Mouse (Mus musculus) gastrocnemius, adult 8-10 months (tissue): ENCODE measurements around the gene Vac14. TPM values are rescaled to one million over a fixed set of nuclear protein-coding genes. Genes with fewer than 3 reads are reported as not detected.

Experiments
- DNase-seq, 2 experiments: peaks; one replicate each; pipeline ENCODE4 v3.0.0; 2022; ENCODE audit warnings: low spot score in 2 of 2
- total RNA-seq, 4 experiments: library from RNA; stranded (reverse); gene quantifications; 2 replicates each; pipeline ENCODE4 v1.2.4; 2022

Vac14 gene
- total RNA-seq, 4 experiments from 2014 or later = 17.4 to 22.1 (median 19.3) TPM

- peak in 1 of 2 experiments; percentile 56 for DNase-seq
Observed at GRCm38 (mm10) chr8:110716075-110716474, 97.7 kb downstream of the Vac14 start.

GRCm38 (mm10) chr8:110717131-110717530, 98.7 kb downstream of the Vac14 start:
- DNase-seq = no peak

- DNase-seq = peak; percentile 36 to 59
Observed at GRCm38 (mm10) chr8:110718209-110718968, 100.0 kb downstream of the Vac14 start.

GRCm38 (mm10) chr8:110718969-110719670, 100.7 kb downstream of the Vac14 start:
- DNase-seq = peak; percentile 47 to 74

GRCm38 (mm10) chr8:110719898-110720653, 101.7 kb downstream of the Vac14 start:
- no peak for DNase-seq

- peak; percentile 72 to 80 for DNase-seq
Observed at GRCm38 (mm10) chr8:110720685-110721598, 102.6 kb downstream of the Vac14 start, which contains the start of gene Mtss1l. TSS of gene Mtss1l (plus strand) at chr8:110721476.

GRCm38 (mm10) chr8:110721606-110722413, 103.4 kb downstream of the Vac14 start:
- no peak for DNase-seq

GRCm38 (mm10) chr8:110722414-110723011, 104.1 kb downstream of the Vac14 start:
- DNase-seq = no peak

- no peak for DNase-seq
Observed at GRCm38 (mm10) chr8:110724493-110724892, 106.1 kb downstream of the Vac14 start.

- no peak for DNase-seq
Observed at GRCm38 (mm10) chr8:110725084-110725838, 106.9 kb downstream of the Vac14 start.

GRCm38 (mm10) chr8:110726893-110727292, 108.5 kb downstream of the Vac14 start:
- peak in 1 of 2 experiments; percentile 53 for DNase-seq

GRCm38 (mm10) chr8:110731346-110731859, 113.0 kb downstream of the Vac14 start:
- no peak for DNase-seq

- DNase-seq = no peak
Observed at GRCm38 (mm10) chr8:110733036-110733435, 114.7 kb downstream of the Vac14 start.

GRCm38 (mm10) chr8:110738591-110739195, 120.3 kb downstream of the Vac14 start:
- no peak for DNase-seq

- no peak for DNase-seq
Observed at GRCm38 (mm10) chr8:110740629-110741175, 122.3 kb downstream of the Vac14 start.

GRCm38 (mm10) chr8:110741816-110742451, 123.5 kb downstream of the Vac14 start:
- no peak for DNase-seq

- DNase-seq = no peak
Observed at GRCm38 (mm10) chr8:110742452-110742818, 124.0 kb downstream of the Vac14 start.
